Mouse (Mus musculus) liver, adult 2 months (tissue): ENCODE measurements around the gene Cry1.

Experiments used
- CTCF ChIP-seq: fragments of 200-500 bp; IDR thresholded peaks from 2 replicates; pipeline ENCODE4 v1.5.1; 2011; ENCODE audit warnings: low read depth, low read length, control low read depth
- POLR2A ChIP-seq: fragments of 200-500 bp; IDR thresholded peaks from 2 replicates; pipeline ENCODE4 v1.6.1; 2011; ENCODE audit warnings: low read length, control low read depth; ENCODE audit not compliant: insufficient read depth; ENCODE audit errors: extremely low read depth

DNA sequence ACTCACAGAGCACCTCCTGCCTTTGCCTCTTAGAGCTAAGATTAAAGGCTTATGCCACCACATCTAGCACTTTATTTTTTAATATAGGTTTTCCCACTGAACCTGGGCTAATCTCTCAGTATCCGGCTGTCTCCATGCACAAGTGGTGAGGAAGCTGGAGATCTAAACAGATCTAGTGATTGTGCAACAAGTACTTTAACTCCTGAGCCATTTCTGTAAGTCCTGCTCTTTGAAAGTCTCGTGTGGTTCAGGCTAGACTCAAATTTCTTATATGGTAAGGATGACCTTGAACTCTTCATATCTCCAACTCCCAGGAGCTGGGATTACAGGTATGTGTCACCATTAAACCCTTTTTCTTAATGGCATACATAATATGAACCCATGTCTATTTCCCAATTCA, 8.2 kb downstream of the Cry1 start:
- TF ChIP-seq CTCF: no peak
- no peak for TF ChIP-seq POLR2A
